Mouse (Mus musculus) G1E (cell line): ENCODE results near the gene Tshz2.

ENCODE experiments used
- CTCF ChIP-seq: IDR thresholded peaks from 2 replicates; pipeline ENCODE4 v1.5.1; 2012; ENCODE audit warnings: low read depth, low read length, inconsistent platforms, mixed read lengths
- TAL1 ChIP-seq: conservative IDR thresholded peaks from 2 replicates; pipeline ENCODE4 v1.6.1; 2012; ENCODE audit warnings: low read depth, low read length, inconsistent platforms, mixed read lengths

DNA sequence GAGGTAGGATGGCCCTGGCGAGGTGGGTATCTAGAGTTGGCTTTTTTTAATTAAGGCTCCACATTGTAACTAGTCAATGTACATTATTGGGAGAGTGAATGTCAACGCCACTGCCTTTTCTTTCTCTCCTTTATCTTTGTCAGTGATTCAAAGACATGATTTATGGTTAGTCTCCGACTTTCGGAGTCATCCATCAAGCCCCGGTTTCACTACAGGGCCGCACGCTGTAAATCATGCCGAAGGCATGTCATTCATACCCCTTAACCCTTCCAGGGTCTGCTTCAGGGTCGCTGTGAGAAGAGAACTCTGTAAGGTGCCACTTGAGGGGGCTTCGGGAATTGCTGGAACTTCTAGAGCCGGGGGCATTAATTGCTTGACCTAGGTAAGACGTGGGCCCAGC, 199.4 kb downstream of the Tshz2 start:
- TF ChIP-seq CTCF, result no peak
- TF ChIP-seq TAL1, result no peak
